Mouse (Mus musculus): ENCODE measurements around the gene Ddb2. TPM values are rescaled to one million over a fixed set of nuclear protein-coding genes. Genes with fewer than 3 reads are reported as not detected.

Ddb2 gene
- polyA plus RNA-seq, 1 experiment = not detected

DNA sequence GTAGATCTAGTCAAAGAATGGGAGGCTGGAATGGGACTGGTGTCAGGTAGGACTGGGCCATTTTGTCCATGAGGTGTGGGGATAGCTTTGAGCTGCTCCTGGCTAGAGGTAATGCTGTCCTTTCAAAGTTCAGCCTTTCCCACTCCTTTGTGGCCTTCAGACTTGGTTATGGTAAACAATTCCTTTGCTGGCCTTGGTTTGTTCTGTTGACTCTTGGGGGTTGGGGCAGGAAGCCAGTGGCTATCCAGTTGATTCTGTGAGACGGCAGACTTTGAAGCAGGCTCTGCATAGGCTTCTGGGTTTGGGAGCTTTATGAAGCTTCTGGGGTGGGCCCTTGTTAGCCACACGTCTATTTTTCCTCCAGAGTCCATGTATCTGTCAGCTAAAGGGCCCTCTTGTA lies 31.9 kb upstream of the Ddb2 start:
- H3K4me3 ChIP-seq (ENCODE audit: insufficient read depth, low read depth, low read length) = no peak overlapping the region
- 81% methylated on average over 2 of the region's 2 CpGs for WGBS
- H3K27ac ChIP-seq (ENCODE audit: insufficient read depth, low read depth, low read length) = no peak overlapping the region
- TF ChIP-seq POLR2A (IDR thresholded peaks at IDR 0.05; ENCODE audit: insufficient read depth, low read depth, low read length) (no peak), CTCF (IDR thresholded peaks at IDR 0.05; ENCODE audit: insufficient read depth, low read depth, low read length) (no peak)
- peaks cover 16% of the 10 kb centered on the region for H3K4me1 ChIP-seq (ENCODE audit: control insufficient read depth, insufficient read depth, low read length)

DNA sequence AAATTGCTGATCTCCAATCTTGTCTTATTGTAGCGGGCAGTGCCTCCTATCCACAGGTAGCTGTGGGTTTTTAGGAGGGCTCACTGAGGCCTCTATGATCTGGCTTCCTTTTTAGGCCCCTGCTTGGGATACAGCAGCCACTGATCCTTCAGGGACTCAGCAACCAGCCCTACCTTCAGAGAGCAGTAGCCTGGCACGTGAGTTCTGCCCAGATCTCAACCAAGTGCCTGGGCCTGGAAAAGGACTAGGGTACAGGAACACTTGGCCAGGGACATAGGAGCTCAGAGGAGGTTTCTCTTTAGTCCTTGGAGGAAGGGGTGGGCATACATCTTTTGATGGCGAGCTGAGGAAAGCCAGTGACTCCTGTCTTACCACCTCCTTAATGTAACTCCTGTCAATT lies 31.3 kb upstream of the Ddb2 start:
- Histone ChIP-seq H3K4me1 (ENCODE audit: control insufficient read depth, insufficient read depth, low read length) (peaks cover 16% of the 10 kb centered on the region), H3K4me3 (ENCODE audit: insufficient read depth, low read depth, low read length) (no peak overlapping the region)
- WGBS = 94% methylated on average over 3 of the region's 3 CpGs

DNA sequence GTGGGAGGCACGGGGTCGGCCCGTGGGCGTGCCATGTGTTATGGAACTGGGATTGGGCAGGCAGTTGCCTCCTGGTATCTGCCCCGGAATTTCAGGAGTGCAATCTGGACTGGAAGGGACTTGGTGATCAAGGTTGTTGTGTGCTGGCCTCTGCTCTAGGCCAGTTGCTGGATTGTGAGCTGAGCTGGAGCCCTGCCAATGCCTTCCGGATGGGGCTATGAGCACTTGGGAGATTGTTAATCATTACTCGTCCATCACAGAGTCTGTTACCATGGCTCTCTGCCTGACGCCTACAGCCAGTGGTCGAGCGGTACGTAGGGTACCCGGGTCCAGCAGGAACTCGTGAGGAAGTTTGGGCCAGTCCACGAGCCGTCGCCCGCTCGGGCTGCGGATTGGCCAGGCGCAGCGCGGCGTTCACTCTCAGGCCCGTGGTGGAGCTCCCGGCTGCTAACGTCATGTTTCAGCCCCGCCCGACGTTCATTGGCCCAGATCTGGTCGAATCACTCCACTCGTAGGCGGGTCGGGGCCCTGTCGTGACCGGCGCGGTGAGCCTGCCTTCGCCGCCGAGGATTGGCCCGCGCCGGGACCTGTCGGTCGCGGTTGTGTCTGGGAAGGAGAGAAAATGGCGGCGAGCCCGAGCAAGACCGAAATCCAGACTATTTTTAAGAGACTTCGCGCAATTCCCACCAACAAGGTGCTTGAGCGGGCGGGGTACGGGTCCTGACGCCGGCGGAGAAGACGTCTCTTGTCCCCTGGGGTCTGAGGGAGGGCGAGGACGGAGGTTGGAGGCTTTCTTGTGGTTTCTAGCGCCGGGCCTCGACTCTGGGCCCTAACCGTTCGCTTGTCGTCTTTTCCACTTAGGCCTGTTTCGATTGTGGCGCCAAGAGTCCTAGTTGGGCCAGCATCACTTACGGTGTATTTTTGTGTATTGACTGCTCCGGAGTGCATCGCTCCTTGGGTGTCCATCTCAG lies 28.2 kb upstream of the Ddb2 start, which contains the start of gene Arfgap2:
Gene Arfgap2, plus strand, starts transcription at position 264 of the 971 bp plus-strand sequence.
- Histone ChIP-seq H3K27ac (ENCODE audit: insufficient read depth, low read depth, low read length) (peak within 1 kb of the TSS; percentile 68), H3K4me3 (ENCODE audit: insufficient read depth, low read depth, low read length) (peak within 1 kb of the TSS; percentile 71), H3K4me1 (ENCODE audit: control insufficient read depth, insufficient read depth, low read length) (peaks cover 15% of the 10 kb centered on the region)
- no peak for TF ChIP-seq CTCF (IDR thresholded peaks at IDR 0.05; ENCODE audit: insufficient read depth, low read depth, low read length)
- no peak for TF ChIP-seq POLR2A (IDR thresholded peaks at IDR 0.05; ENCODE audit: insufficient read depth, low read depth, low read length)
- under 1% methylated on average over 72 of the region's 72 CpGs for WGBS

More for the DNA sequence above, 31.3 kb upstream of the Ddb2 start:
- H3K27ac ChIP-seq (ENCODE audit: insufficient read depth, low read depth, low read length) = no peak overlapping the region
- no peak for TF ChIP-seq CTCF (IDR thresholded peaks at IDR 0.05; ENCODE audit: insufficient read depth, low read depth, low read length)
- no peak for TF ChIP-seq POLR2A (IDR thresholded peaks at IDR 0.05; ENCODE audit: insufficient read depth, low read depth, low read length)

DNA sequence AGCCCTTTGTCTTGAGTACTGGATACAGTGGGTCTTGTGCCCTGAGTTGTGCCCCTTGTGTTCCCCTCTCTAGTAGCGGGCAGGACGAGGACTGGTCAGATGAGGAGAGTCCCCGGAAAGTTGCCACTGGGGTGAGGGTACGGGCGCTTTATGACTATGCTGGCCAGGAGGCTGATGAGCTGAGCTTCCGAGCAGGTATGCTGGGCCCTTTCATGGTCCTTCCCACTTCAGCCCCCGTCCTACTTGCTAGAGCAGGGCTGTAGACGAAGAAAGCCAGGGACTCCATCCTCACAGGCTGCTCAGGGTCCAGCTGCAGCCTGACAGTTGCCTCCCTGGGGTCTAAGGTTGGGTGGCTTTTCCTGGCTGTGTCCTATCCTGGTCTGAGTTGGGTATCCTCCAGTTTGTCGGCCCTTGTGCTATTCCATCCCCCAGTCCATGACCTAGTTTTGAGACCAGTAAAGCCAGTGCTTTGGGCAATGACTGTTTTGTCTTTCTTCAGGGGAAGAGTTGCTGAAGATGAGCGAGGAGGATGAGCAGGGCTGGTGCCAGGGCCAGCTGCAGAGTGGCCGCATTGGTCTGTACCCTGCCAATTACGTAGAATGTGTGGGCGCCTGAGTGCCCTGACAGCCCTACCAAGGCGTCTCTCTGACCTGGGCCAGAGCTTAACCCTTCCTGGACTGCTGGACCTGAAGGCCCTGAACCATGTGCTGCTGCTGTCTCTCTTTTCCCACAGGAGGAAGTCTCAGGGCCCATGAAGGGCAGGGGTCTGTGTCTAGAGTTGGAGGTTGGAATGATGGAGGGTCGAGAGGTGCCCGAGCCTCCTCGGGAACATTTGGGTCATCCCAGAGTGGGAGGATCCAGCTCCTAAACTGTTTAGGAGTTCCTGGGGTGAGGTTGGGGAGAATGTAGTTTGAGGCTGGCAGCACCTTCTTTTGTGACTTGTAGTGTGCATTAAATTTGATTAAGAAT lies 27.2 kb upstream of the Ddb2 start:
- 81% methylated on average over 17 of the region's 17 CpGs for WGBS
- peak overlapping the region; percentile 71 for H3K4me3 ChIP-seq (ENCODE audit: insufficient read depth, low read depth, low read length)

DNA sequence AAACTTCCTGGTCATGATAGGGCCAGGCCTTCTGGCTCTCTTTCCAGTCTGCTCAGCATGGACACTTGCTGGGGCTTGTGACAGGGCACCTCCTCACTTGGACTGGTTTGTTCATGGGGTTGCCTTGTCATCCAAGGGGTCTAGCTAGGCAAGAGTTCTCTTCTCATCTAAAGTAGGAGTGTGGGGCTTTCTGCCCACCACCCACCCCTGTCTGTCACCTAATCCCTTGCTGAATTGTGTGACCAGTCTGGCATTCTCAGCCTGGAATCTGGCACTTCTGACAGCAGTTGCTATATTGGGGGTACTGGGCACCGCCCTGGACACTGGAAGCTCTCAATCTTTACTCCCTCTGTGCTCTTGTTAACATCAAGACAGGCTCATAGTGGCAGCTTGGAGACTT lies 22.7 kb upstream of the Ddb2 start:
- peaks cover 23% of the 10 kb centered on the region for H3K4me1 ChIP-seq (ENCODE audit: control insufficient read depth, insufficient read depth, low read length)
- 89% methylated on average over 1 of the region's 1 CpGs for WGBS
- no peak overlapping the region for H3K4me3 ChIP-seq (ENCODE audit: insufficient read depth, low read depth, low read length)
- no peak overlapping the region for H3K27ac ChIP-seq (ENCODE audit: insufficient read depth, low read depth, low read length)
- TF ChIP-seq CTCF (IDR thresholded peaks at IDR 0.05; ENCODE audit: insufficient read depth, low read depth, low read length) = no peak
- no peak for TF ChIP-seq POLR2A (IDR thresholded peaks at IDR 0.05; ENCODE audit: insufficient read depth, low read depth, low read length)

More for the DNA sequence above, 27.2 kb upstream of the Ddb2 start:
- Histone ChIP-seq H3K4me1 (ENCODE audit: control insufficient read depth, insufficient read depth, low read length) (peaks cover 10% of the 10 kb centered on the region), H3K27ac (ENCODE audit: insufficient read depth, low read depth, low read length) (peak overlapping the region; percentile 68; the same call in 1 of the 2 replicates)
- no peak for TF ChIP-seq CTCF (IDR thresholded peaks at IDR 0.05; ENCODE audit: insufficient read depth, low read depth, low read length)
- TF ChIP-seq POLR2A (IDR thresholded peaks at IDR 0.05; ENCODE audit: insufficient read depth, low read depth, low read length) = no peak

DNA sequence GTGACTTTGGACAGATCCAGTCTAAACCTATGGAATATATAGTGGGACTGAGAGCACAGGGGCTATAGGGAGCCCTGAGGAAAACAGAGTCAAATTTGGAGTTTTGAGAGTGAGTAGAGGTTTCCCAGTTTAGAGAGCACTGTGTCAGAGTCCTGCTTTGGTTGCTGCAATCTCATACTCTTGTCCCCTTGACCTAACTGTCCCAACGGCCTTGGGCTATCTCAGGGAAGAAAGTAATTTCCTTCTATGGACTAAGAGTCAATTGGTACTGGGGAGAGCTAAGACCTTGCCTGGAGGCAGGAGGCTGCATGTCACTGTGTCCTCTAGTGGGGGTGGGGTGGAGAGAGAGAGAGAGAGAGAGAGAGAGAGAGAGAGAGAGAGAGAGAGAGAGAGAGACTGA lies 22.0 kb upstream of the Ddb2 start:
- H3K27ac ChIP-seq (ENCODE audit: insufficient read depth, low read depth, low read length) = no peak overlapping the region
- WGBS = 61% methylated on average over 1 of the region's 1 CpGs

DNA sequence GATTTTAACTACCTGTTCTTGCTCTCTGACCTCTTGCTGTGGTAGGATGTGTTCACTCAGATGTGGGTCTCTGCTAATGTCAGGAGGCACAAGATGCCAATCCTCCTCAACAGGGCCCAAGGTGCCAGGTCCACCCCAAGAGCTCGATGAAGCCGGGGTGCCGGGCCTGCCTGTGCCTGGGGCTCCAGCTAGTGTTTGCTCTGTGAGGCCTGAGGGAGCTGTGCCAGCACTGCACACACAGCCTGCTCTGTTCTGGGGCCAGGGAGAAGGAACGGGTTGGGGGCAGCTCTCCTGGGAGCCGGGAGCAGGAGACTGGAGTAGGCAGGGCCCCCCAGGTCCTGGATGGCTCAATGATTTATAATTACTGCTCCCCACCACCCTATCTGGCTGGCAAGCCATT lies 21.3 kb upstream of the Ddb2 start:
- WGBS = 36% methylated on average over 5 of the region's 5 CpGs
- Histone ChIP-seq H3K4me3 (ENCODE audit: insufficient read depth, low read depth, low read length) (peak overlapping the region; percentile 53), H3K27ac (ENCODE audit: insufficient read depth, low read depth, low read length) (0 out of 2 replicates have a peak overlapping the region, but pooled peaks have one; percentile 2), H3K4me1 (ENCODE audit: control insufficient read depth, insufficient read depth, low read length) (peaks cover 18% of the 10 kb centered on the region)
- TF ChIP-seq POLR2A (IDR thresholded peaks at IDR 0.05; ENCODE audit: insufficient read depth, low read depth, low read length) (no peak), CTCF (IDR thresholded peaks at IDR 0.05; ENCODE audit: insufficient read depth, low read depth, low read length) (no peak)

More for the DNA sequence above, 22.0 kb upstream of the Ddb2 start:
- no peak for TF ChIP-seq POLR2A (IDR thresholded peaks at IDR 0.05; ENCODE audit: insufficient read depth, low read depth, low read length)
- TF ChIP-seq CTCF (IDR thresholded peaks at IDR 0.05; ENCODE audit: insufficient read depth, low read depth, low read length) = no peak
- Histone ChIP-seq H3K4me3 (ENCODE audit: insufficient read depth, low read depth, low read length) (no peak overlapping the region), H3K4me1 (ENCODE audit: control insufficient read depth, insufficient read depth, low read length) (peaks cover 18% of the 10 kb centered on the region)

DNA sequence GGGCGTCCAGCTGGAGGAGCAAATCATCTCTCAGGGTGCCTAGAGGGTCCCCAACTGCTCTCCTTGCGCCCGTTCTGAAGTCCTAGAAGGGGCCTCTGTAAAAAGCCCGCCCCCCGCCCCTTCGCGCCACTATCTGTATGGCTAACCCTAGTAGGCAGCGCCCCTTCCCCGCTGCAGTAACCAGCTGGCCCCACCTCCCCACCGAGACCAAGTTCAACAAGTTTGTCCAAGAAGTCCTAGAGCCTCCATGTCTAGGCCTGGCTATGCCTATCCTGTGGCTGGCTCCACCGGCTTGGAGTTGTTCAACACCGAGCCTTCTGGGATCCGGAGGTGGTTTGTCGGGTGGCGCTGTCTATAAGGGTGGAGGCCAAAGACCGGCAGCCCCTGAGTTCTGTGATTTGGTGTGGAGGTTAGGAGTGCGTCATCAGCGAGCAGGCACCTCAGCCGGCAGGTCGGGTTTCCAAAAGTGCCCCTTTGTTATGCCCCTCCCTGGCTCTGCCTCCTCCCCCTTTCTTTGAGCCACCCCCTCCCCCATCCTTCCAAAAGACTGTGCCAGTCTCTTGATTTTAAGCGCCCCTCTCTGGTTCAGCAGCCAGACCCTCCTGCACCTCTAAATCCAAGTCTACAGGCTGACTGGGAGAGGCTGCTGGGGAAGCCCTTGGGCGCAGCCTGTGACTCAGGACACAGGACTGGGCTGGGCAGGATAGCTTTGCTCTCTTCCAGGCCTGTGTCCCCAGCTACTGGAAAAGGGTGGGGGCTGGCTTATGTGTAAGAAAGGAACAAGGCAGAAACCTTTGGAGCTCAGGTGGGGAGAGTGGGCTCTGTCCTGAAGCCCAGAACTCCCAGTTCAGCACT lies 20.6 kb upstream of the Ddb2 start:
- Histone ChIP-seq H3K4me3 (ENCODE audit: insufficient read depth, low read depth, low read length) (peak overlapping the region; percentile 53), H3K4me1 (ENCODE audit: control insufficient read depth, insufficient read depth, low read length) (peaks cover 18% of the 10 kb centered on the region), H3K27ac (ENCODE audit: insufficient read depth, low read depth, low read length) (0 out of 2 replicates have a peak overlapping the region, but pooled peaks have one; percentile 2)
- WGBS = 3% methylated on average over 22 of the region's 22 CpGs
- TF ChIP-seq POLR2A (IDR thresholded peaks at IDR 0.05; ENCODE audit: insufficient read depth, low read depth, low read length) (no peak), CTCF (IDR thresholded peaks at IDR 0.05; ENCODE audit: insufficient read depth, low read depth, low read length) (no peak)

Data from olfactory bulb, adult 2 months (tissue).